Mouse (Mus musculus) gastrocnemius, adult 2 months (tissue): ENCODE measurements around the gene Nr1i3. TPM values are rescaled to one million over a fixed set of nuclear protein-coding genes. Genes with fewer than 3 reads are reported as not detected.
A peak's percentile ranks its signal among the peaks of the same experiment; 100 is the strongest.
"Not testable (repeated sequence)": the region's sequence is repeated elsewhere in the genome, so short reads cannot be mapped to it uniquely, and the experiment has no call there.

Experiments
- DNase-seq: peaks from one replicate; pipeline ENCODE4 v3.0.0; 2022
- H3K27ac ChIP-seq: fragments of 200-600 bp; 2 replicates; pipeline ENCODE4 v1.8.1; 2022; ENCODE audit warnings: mild to moderate bottlenecking
- H3K4me3 ChIP-seq: fragments of 200-600 bp; 2 replicates; pipeline ENCODE4 v1.8.1; 2022; ENCODE audit warnings: mild to moderate bottlenecking, moderate library complexity
- CTCF ChIP-seq: fragments of 200-600 bp; IDR thresholded peaks from 2 replicates; pipeline ENCODE4 v1.8.1; 2022; ENCODE audit warnings: antibody characterized with exemption, mild to moderate bottlenecking, moderate library complexity
- intact Hi-C: fragments of 180-260 bp; cut with DNase I; formaldehyde crosslinking; loops from one replicate; pipeline ENCODE4 v1.15.1; 2025
- total RNA-seq, 2 experiments: library from RNA; stranded (reverse); gene quantifications; 2 replicates each; pipeline ENCODE4 v1.2.3; 2021

Nr1i3 gene
- total RNA-seq, 2 experiments from 2014 or later: not detected

DNA sequence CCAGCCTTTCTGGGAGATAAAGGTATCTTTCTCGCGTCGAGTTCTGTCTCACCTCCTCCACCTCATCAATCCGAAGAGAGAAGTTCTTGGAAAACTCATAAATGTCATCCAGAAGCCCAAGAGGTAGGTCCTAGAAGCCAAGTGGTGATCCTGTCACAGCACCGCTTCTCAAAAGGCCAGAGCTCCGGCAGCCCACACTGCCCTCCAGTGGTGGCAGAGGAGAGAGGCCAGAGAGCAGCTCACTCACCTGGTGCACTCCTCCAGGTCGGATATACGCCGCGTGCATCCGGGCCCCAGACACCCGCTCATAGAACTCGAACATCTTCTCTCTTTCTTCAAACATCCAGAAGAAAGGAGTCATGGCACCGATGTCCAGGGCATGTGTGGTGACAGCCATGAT lies 24.7 kb downstream of the Nr1i3 start:
- intact Hi-C loops: loop anchor here (2.0 kb wide), 1 partner anchor 16 kb away; the partner anchor contains the start of gene Tomm40l
- Histone ChIP-seq H3K4me3 (peak overlapping the region; percentile 61), H3K27ac (peak overlapping the region; percentile 89)
- peak; percentile 81 for TF ChIP-seq CTCF
- DNase-seq: peak; percentile 81

DNA sequence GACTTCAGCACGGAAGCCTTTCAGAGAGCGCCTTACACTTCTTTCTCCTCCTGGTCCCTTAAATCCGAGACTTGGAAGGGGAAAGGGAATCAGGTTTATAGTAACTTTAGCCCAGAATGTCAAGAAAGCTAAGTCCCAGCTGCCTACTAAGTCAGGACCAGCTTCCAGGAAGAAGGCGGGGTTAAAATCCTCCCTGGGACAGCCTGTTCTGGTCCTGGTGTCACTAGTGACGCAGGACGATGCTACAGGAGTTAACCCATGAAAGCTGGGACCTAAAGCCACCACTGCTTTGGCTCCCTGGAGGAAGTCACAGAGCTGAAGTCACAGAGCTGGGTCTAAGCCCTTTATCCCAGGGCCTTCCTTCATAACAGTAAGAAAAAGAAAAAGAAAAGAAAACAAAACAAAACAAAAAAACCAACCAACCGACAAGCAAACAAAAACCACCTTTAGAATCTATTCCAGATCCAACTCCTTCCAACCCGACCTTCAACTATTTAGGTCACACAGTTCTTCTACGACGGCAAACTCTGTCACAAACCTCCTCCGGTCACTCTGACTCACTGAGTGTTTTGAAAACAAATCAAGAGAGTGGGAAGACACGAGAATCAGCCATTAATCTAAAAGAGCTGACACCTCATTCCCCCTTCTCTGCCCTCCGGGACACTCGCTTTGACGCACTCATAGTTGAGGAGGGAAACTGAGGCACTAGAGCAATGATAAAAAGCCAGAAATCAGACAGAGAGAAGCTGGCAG lies 26.4 kb downstream of the Nr1i3 start:
- H3K4me3 ChIP-seq: peak overlapping the region; percentile 61
- H3K27ac ChIP-seq: peak overlapping the region; percentile 89
- DNase-seq: peak; percentile 83

DNA sequence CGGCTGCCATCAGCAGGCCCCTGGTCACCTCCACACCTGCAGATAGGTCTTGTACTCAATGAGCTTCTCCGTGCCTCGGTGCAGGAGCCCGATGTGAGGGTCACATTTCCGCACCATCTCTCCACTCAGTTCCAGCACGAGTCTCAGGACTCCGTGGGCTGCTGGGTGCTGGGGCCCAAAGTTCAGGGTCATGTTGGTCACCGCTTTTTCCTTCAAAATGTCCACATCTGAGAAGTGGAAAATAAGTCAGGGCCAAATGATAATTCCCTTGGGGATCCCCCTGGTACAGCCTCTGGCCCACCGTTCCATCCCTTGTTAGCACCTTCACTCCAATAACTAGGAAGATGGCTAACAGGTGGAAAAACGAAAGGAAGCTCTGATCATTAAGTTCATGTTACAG lies 27.1 kb downstream of the Nr1i3 start:
- Histone ChIP-seq H3K4me3 (peak overlapping the region; percentile 61), H3K27ac (peak overlapping the region; percentile 89)
- intact Hi-C loops: no loop called here
- TF ChIP-seq CTCF: no peak
- DNase-seq: no peak

More for the DNA sequence above, 26.4 kb downstream of the Nr1i3 start:
- intact Hi-C loops: loop anchor here (2.0 kb wide), 1 partner anchor 17 kb away; the partner anchor contains the start of gene Tomm40l
- no peak for TF ChIP-seq CTCF

DNA sequence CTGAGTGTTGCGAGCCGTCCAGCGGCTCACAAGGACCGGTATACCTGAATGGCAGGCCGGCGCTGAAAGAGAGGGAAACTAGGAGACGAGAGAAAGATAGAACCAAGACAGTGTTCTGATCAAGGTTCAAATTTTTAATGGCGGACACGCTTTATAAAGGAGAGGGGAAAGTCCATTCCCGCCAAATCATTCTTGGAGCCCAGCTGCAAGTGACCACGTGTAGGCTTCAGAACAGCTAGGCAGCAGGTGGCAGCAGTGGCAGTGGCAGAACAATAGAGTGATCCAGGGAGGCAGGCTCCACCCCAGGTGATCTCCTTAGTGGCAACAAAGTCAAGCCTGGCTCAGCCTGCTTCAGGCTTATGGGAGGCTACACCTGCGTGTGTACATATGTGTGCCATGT lies 28.2 kb downstream of the Nr1i3 start:
- H3K4me3 ChIP-seq, intact Hi-C loops: not testable (repeated sequence)
- peak overlapping the region; percentile 89 for H3K27ac ChIP-seq
- DNase-seq: peak; percentile 14

DNA sequence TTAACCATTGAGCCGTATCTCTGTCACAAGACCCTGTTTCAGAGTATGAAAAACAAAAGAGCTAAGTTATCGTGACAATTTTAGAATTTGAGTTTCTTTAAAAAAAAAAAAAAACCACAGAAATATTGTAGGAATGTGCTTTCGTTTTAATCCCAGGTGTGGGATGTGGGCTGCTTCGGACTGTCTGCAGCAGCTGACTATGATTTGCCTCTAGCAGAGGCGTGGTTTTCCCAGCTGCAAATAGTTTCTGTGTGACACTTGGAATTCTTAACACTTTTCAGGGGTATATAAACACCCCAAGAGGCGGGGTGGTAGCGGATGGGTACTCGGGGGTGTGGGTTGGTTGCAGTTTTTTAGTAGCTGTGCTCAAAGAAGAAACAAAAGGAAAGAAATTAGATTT lies 31.6 kb downstream of the Nr1i3 start:
- peak overlapping the region; percentile 97 for H3K27ac ChIP-seq
- peak; percentile 10 for DNase-seq
- intact Hi-C loops: no loop called here
- TF ChIP-seq CTCF: no peak
- H3K4me3 ChIP-seq: peak overlapping the region; percentile 89

DNA sequence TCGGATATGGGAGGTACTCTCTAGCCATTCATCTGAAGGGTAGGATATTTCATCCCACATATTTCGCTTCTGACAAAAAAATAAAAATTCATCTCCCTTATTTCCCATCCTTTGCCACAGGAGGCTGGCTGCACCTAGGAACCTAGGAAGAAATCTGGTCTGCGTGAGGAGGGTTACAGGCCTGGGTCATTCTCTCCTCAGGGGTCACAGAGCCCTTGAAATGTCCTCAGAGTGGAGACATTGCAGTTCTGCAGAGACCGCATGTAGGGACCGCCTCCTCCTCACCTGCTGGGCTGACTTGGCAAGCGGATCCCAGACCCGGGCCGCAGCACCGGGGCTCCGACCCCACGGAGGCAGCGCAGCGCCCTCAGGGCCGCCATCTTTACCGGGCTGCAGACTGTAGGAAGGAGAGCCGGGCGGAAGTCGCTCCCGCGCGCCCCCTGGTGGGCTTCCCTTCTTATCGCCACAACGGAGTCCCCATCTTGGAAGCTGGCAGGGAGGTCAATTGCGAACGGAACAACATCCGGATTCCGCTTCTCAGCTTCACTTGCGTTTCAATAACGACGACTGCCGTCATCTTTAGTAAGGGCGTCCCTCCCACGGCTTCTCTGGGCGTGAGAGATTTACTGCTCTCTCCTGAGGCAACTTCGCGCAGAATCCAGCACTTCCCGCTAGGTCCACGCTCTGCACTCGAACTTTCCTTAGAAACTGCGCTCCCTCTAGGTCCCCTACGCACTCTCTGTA lies 33.1 kb downstream of the Nr1i3 start:
- peak; percentile 98 for DNase-seq
- H3K4me3 ChIP-seq: peak overlapping the region; percentile 89
- peak; percentile 98 for TF ChIP-seq CTCF
- intact Hi-C loops: loop anchor here (1.0 kb wide), 1 partner anchor 25 kb away; the partner anchor contains the start of gene Tomm40l
- H3K27ac ChIP-seq: peak overlapping the region; percentile 97

DNA sequence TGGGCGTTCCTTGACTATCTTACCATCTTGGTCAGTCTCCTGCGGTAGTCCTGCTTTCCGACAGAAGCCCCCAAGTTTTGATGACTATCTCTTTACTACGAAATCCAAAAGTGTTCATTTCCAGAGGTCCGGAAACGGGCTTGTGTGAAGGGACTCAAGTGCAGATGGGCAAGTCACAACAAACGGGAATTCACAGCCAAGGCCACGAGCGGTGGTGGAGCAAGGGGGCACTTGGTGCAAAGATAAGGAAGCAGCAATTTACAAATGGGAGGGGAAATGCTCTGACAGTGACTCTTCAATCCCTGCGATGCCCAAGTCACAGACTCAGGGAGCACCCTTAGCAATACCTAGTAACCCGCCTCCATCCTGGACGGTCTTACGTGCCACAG lies 33.7 kb downstream of the Nr1i3 start:
- intact Hi-C loops: loop anchor here (1.0 kb wide), 1 partner anchor 25 kb away; the partner anchor contains the start of gene Tomm40l
- no peak for TF ChIP-seq CTCF
- H3K4me3 ChIP-seq: peak overlapping the region; percentile 89
- H3K27ac ChIP-seq: peak overlapping the region; percentile 97
- no peak for DNase-seq

DNA sequence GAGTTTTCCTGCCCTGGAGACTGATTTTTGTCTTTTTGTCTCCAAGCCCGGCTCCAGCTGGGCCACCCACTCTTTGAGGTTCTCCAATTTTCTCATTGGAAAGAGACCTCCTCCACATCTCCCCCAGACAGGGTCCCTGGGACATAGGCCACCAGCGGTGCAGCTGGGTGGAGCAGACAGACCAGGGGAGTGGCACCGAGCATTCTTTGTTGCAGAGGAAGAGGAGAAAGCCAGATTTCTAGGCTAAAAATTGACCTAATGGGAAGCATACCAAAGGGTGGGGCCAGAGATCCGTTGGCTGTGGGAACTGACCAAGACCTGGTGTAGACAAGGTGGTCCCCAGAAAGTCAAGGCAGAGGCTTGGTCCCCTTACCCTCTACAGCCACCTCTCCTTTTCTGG lies 34.1 kb downstream of the Nr1i3 start:
- intact Hi-C loops: loop anchor here (1.0 kb wide), 1 partner anchor 26 kb away; the partner anchor contains the start of gene Tomm40l
- peak overlapping the region; percentile 89 for H3K4me3 ChIP-seq
- H3K27ac ChIP-seq: peak overlapping the region; percentile 97
- DNase-seq: peak; percentile 32
- TF ChIP-seq CTCF: no peak

DNA sequence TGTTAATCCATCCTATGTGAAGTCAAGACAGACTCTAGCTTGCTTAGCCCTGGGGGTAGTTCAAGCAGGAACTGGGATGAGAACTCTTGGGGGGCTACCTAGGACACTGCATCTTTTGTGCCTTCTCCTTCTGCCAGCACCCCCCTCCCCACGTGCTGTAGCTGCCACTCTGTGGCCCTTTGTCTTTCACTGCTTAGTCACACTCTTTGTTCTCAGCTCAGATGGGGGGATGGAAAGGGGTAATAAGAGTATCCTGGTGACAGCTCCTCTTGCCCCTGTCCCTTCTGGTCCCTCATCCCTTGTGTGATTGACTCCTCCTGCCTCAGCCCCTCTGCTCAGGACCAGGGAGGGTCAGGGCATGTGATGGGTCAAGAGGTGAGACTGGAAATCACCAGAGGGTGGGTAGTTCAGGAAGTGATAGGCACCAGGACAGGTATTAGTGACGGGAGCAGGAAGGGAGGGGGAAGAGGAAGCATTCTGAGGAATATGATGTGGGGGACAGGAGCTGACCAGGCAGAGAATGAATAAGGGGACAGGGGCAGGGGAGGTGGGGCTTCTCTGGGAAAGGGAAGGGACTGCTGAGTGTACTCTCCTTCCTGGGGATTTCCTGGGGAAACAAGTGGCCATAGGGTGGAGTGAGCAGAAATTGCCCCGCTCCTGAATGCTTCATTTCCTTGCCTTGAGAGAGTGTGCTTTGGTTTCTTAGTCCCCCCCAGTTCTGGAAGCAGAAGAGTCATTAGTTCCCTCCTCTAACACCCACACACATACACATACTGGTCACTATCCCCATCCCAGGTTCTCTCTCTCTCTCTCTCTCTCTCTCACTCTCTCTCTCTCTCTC lies 34.8 kb downstream of the Nr1i3 start:
- intact Hi-C loops: no loop called here
- Histone ChIP-seq H3K27ac (peak overlapping the region; percentile 97), H3K4me3 (peak overlapping the region; percentile 89)
- no peak for TF ChIP-seq CTCF
- DNase-seq: peak; percentile 14

DNA sequence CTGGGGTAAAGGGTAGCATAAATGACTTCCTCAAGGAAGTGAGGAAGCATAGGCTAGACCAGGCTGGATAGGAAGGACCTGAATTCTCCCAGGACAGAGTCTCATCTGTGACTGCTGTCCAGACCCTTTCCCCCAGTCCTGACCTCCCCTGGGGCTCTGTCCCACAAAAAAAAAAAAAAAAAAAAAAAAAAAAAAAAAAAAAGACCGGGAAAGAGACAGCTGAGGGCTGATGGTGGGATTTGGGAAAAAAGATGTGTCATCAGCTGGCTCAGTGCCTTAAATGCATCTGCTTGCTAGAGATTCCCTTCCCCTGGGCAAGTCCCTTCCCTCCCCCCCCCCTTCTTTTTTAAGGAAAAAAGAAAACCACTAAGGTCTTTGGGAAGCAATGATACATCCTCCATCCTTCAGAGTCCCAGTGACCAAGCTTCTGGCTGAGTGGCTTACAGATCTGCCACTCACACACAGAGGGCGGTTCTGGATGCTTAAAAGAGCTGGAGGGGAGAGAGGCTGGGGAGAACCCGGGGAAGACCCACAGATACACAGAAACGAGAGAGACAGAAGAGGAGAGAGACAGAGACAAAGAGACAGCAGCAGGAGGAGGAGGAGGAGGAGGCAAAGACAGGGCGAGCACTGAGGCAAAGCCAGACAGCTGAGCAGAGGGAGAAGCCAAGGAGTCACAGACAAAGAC lies 36.3 kb downstream of the Nr1i3 start, which contains the start of gene Adamts4:
Adamts4 (plus strand) TSS at position 509 of the 688 bp plus-strand sequence.
- intact Hi-C loops: no loop called here
- H3K4me3 ChIP-seq: peak within 1 kb of the TSS; percentile 75
- no peak for TF ChIP-seq CTCF
- peak; percentile 60 for DNase-seq
- peak within 1 kb of the TSS; percentile 97 for H3K27ac ChIP-seq

DNA sequence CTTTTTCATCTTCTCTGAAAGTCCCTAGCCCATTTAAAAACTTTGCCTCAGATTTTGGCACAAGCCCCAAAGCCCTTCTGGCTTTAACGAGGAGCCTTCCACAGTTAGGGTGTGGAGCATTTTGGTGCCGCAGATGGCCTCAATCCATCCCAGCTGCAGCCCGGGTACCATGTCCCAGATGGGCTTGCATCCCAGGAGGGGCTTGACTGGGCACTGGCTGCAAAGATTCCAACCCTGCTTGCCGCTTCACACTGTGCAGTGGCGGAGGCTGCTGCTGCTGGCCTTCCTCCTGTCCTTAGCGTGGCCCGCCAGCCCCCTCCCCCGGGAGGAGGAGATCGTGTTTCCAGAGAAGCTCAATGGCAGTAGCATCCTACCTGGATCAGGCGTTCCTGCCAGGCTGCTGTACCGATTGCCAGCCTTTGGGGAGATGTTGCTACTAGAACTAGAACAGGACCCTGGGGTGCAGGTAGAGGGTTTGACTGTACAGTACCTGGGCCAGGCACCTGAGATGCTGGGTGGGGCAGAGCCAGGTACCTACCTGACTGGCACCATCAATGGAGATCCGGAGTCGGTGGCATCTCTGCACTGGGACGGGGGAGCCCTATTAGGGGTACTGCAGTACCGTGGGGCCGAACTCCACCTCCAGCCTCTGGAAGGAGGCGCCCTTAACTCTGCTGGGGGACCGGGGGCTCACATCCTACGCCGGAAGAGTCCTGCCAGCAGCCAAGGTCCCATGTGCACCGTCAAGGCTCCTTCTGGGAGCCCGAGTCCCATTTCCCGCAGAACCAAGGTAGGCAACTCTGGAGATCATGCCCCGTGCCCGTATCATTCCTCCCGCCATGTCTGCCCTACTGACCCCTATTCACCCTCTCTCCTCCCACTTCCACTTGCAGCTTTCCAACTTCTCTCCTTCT lies 37.2 kb downstream of the Nr1i3 start, which contains the start of gene Ndufs2:
Ndufs2 (minus strand) TSS at position 709 of the 914 bp plus-strand sequence.
- peak within 1 kb of the TSS; percentile 97 for H3K27ac ChIP-seq
- intact Hi-C loops: no loop called here
- no peak for TF ChIP-seq CTCF
- peak within 1 kb of the TSS; percentile 75 for H3K4me3 ChIP-seq
- peak; percentile 60 for DNase-seq
